Mouse (Mus musculus): ENCODE measurements at regions not wholly inside any gene's neighbourhood (a gene's known extent, or its start where the extent isn't known, plus 50 kb on each side); places are given as distances from the start of the nearest gene placed in this dataset.
"Not testable (repeated sequence)": the region's sequence is repeated elsewhere in the genome, so short reads cannot be mapped to it uniquely, and the experiment has no call there.

GRCm38 (mm10) chr6:19855476-19855875, 989.4 kb downstream of the Ankrd7 start:
- ATAC-seq; H3K36me3 ChIP-seq (ENCODE audit: insufficient read depth, low read length); H3K27me3 ChIP-seq (replicated peaks; ENCODE audit: insufficient read depth, low read length); DNase-seq (ENCODE audit: low spot score); H3K9ac ChIP-seq (replicated peaks; ENCODE audit: low read depth); H3K4me1 ChIP-seq (ENCODE audit: insufficient read depth, low read depth, low read length); H3K27ac ChIP-seq (ENCODE audit: low read length); H3K9me3 ChIP-seq (ENCODE audit: low read length); H3K4me3 ChIP-seq (ENCODE audit: low read depth, low read length); H3K4me2 ChIP-seq (replicated peaks; ENCODE audit: low read depth, low read length): not testable (repeated sequence)
- WGBS = 80% methylated on average over 1 of the region's 1 CpGs

- H3K9ac ChIP-seq (replicated peaks; ENCODE audit: low read depth) = no peak overlapping the region
- no peaks in the 10 kb centered on the region for H3K36me3 ChIP-seq (ENCODE audit: insufficient read depth, low read length)
- TF ChIP-seq EP300 (IDR thresholded peaks at IDR 0.05) (no peak), CTCF (IDR thresholded peaks at IDR 0.05) (no peak)
- WGBS = 79% methylated on average over 2 of the region's 2 CpGs
- no peak for ATAC-seq
- H3K27ac ChIP-seq (ENCODE audit: low read length) = no peak overlapping the region
- H3K9me3 ChIP-seq (ENCODE audit: low read length) = no peaks in the 10 kb centered on the region
- no peaks in the 10 kb centered on the region for H3K27me3 ChIP-seq (replicated peaks; ENCODE audit: insufficient read depth, low read length)
- H3K4me1 ChIP-seq (ENCODE audit: insufficient read depth, low read depth, low read length) = no peaks in the 10 kb centered on the region
- H3K4me2 ChIP-seq (replicated peaks; ENCODE audit: low read depth, low read length) = no peak overlapping the region
- no peak for DNase-seq (ENCODE audit: low spot score)
- no peak overlapping the region for H3K4me3 ChIP-seq (ENCODE audit: low read depth, low read length)
Observed at GRCm38 (mm10) chr6:19864101-19864500, 998.0 kb downstream of the Ankrd7 start.

GRCm38 (mm10) chr6:19869697-19870096, 1003.6 kb downstream of the Ankrd7 start:
- H3K27me3 ChIP-seq (replicated peaks; ENCODE audit: insufficient read depth, low read length) = no peaks in the 10 kb centered on the region
- no peak for ATAC-seq
- H3K27ac ChIP-seq (ENCODE audit: low read length) = no peak overlapping the region
- H3K36me3 ChIP-seq (ENCODE audit: insufficient read depth, low read length) = no peaks in the 10 kb centered on the region
- H3K9ac ChIP-seq (replicated peaks; ENCODE audit: low read depth) = no peak overlapping the region
- no peaks in the 10 kb centered on the region for H3K9me3 ChIP-seq (ENCODE audit: low read length)
- H3K4me3 ChIP-seq (ENCODE audit: low read depth, low read length) = no peak overlapping the region
- H3K4me2 ChIP-seq (replicated peaks; ENCODE audit: low read depth, low read length) = no peak overlapping the region
- no peak for DNase-seq (ENCODE audit: low spot score)
- WGBS = 85% methylated on average over 1 of the region's 1 CpGs
- TF ChIP-seq EP300 (IDR thresholded peaks at IDR 0.05) = no peak
- no peak for TF ChIP-seq CTCF (IDR thresholded peaks at IDR 0.05)
- H3K4me1 ChIP-seq (ENCODE audit: insufficient read depth, low read depth, low read length) = no peaks in the 10 kb centered on the region

GRCm38 (mm10) chr6:19911181-19911580, 1045.1 kb downstream of the Ankrd7 start:
- WGBS = 76% methylated on average over 1 of the region's 1 CpGs
- Histone ChIP-seq H3K36me3 (ENCODE audit: insufficient read depth, low read length) (no peaks in the 10 kb centered on the region), H3K27me3 (replicated peaks; ENCODE audit: insufficient read depth, low read length) (no peaks in the 10 kb centered on the region), H3K4me3 (ENCODE audit: low read depth, low read length) (no peak overlapping the region), H3K9me3 (ENCODE audit: low read length) (no peaks in the 10 kb centered on the region), H3K9ac (replicated peaks; ENCODE audit: low read depth) (no peak overlapping the region), H3K4me2 (replicated peaks; ENCODE audit: low read depth, low read length) (no peak overlapping the region), H3K4me1 (ENCODE audit: insufficient read depth, low read depth, low read length) (no peaks in the 10 kb centered on the region), H3K27ac (ENCODE audit: low read length) (no peak overlapping the region)
- no peak for DNase-seq (ENCODE audit: low spot score)
- ATAC-seq = no peak
- TF ChIP-seq EP300 (IDR thresholded peaks at IDR 0.05) (no peak), CTCF (IDR thresholded peaks at IDR 0.05) (no peak)

- not testable (repeated sequence) for H3K27me3 ChIP-seq (replicated peaks; ENCODE audit: insufficient read depth, low read length); H3K9ac ChIP-seq (replicated peaks; ENCODE audit: low read depth); H3K4me3 ChIP-seq (ENCODE audit: low read depth, low read length); H3K4me2 ChIP-seq (replicated peaks; ENCODE audit: low read depth, low read length); H3K27ac ChIP-seq (ENCODE audit: low read length); ATAC-seq; H3K9me3 ChIP-seq (ENCODE audit: low read length); H3K36me3 ChIP-seq (ENCODE audit: insufficient read depth, low read length); H3K4me1 ChIP-seq (ENCODE audit: insufficient read depth, low read depth, low read length); DNase-seq (ENCODE audit: low spot score)
- 88% methylated on average over 4 of the region's 4 CpGs for WGBS
Observed at GRCm38 (mm10) chr6:19941784-19942183, 1075.7 kb downstream of the Ankrd7 start.

GRCm38 (mm10) chr6:19944334-19944733, 1078.2 kb downstream of the Ankrd7 start:
- Histone ChIP-seq H3K4me3 (ENCODE audit: low read depth, low read length) (no peak overlapping the region), H3K9me3 (ENCODE audit: low read length) (no peaks in the 10 kb centered on the region), H3K36me3 (ENCODE audit: insufficient read depth, low read length) (no peaks in the 10 kb centered on the region), H3K4me2 (replicated peaks; ENCODE audit: low read depth, low read length) (no peak overlapping the region), H3K27ac (ENCODE audit: low read length) (no peak overlapping the region), H3K27me3 (replicated peaks; ENCODE audit: insufficient read depth, low read length) (no peaks in the 10 kb centered on the region), H3K4me1 (ENCODE audit: insufficient read depth, low read depth, low read length) (no peaks in the 10 kb centered on the region), H3K9ac (replicated peaks; ENCODE audit: low read depth) (no peak overlapping the region)
- DNase-seq (ENCODE audit: low spot score) (no peak), ATAC-seq (no peak)
- no peak for TF ChIP-seq CTCF (IDR thresholded peaks at IDR 0.05)

GRCm38 (mm10) chr6:19945693-19946092, 1079.6 kb downstream of the Ankrd7 start:
- Histone ChIP-seq H3K4me3 (ENCODE audit: low read depth, low read length) (no peak overlapping the region), H3K4me2 (replicated peaks; ENCODE audit: low read depth, low read length) (no peak overlapping the region), H3K9ac (replicated peaks; ENCODE audit: low read depth) (no peak overlapping the region), H3K36me3 (ENCODE audit: insufficient read depth, low read length) (no peaks in the 10 kb centered on the region), H3K27me3 (replicated peaks; ENCODE audit: insufficient read depth, low read length) (no peaks in the 10 kb centered on the region), H3K9me3 (ENCODE audit: low read length) (no peaks in the 10 kb centered on the region), H3K27ac (ENCODE audit: low read length) (no peak overlapping the region), H3K4me1 (ENCODE audit: insufficient read depth, low read depth, low read length) (no peaks in the 10 kb centered on the region)
- TF ChIP-seq EP300 (IDR thresholded peaks at IDR 0.05) (no peak), CTCF (IDR thresholded peaks at IDR 0.05) (no peak)
- WGBS = 71% methylated on average over 4 of the region's 4 CpGs
- ATAC-seq = no peak
- DNase-seq (ENCODE audit: low spot score) = no peak

Measured in lung, postnatal 0 days (tissue).